ENCODE assay signal across 7 mouse cellular contexts in genomic region chr9:19621843-19622822, GRCm38 (mm10). TPM values are rescaled to one million over a fixed set of nuclear protein-coding genes. Genes with fewer than 3 reads are reported as not detected.
A peak's percentile ranks its signal among the peaks of the same experiment; 100 is the strongest.
DNase-seq lines count a peak whose midpoint lies in the region; ATAC-seq and TF ChIP-seq lines count a peak whose summit lies in the region.

TSS of gene Zfp317 (plus strand) at chr9:19622102.

- no peaks in the 10 kb centered on the region for H3K27me3 ChIP-seq in embryonic facial prominence, embryonic 10.5 days (replicated peaks; ENCODE audit: low read depth, poor library complexity, severe bottlenecking)
- H3K27me3 ChIP-seq in intestine, postnatal 0 days (replicated peaks; ENCODE audit: control insufficient read depth, insufficient read depth, low read length) = no peaks in the 10 kb centered on the region
- no peaks in the 10 kb centered on the region for H3K27me3 ChIP-seq in midbrain, embryonic 12.5 days
- H3K27me3 ChIP-seq in small intestine, adult 2 months (ENCODE audit: control insufficient read depth, insufficient read depth, low read length) = no peaks in the 10 kb centered on the region

- peak within 1 kb of the TSS; percentile 87 for H3K27ac ChIP-seq in embryonic facial prominence, embryonic 10.5 days (replicated peaks)
- peak within 1 kb of the TSS; percentile 84 for H3K27ac ChIP-seq in intestine, postnatal 0 days (ENCODE audit: low read depth, low read length)
- peak within 1 kb of the TSS; percentile 83 for H3K27ac ChIP-seq in midbrain, embryonic 12.5 days (replicated peaks)
- peak within 1 kb of the TSS; percentile 61 for H3K27ac ChIP-seq in small intestine, adult 2 months (ENCODE audit: insufficient read depth, low read depth, low read length)

- TF ChIP-seq POLR2A in small intestine, adult 2 months (IDR thresholded peaks at IDR 0.05; ENCODE audit: low read depth, low read length) = no peak

- H3K9me3 ChIP-seq in embryonic facial prominence, embryonic 10.5 days = no peaks in the 10 kb centered on the region
- H3K9me3 ChIP-seq in intestine, postnatal 0 days (ENCODE audit: control insufficient read depth) = no peaks in the 10 kb centered on the region
- H3K9me3 ChIP-seq in midbrain, embryonic 12.5 days = no peaks in the 10 kb centered on the region

- peak; percentile 85 for DNase-seq in adrenal gland, postnatal 10 days
- DNase-seq in embryonic facial prominence, embryonic 10.5 days (ENCODE audit: low spot score) = peak; percentile 88
- peak; percentile 100 for DNase-seq in gonadal fat pad, adult 2 months (ENCODE audit: low read depth)
- peak; percentile 86 for DNase-seq in left cerebral cortex, postnatal 4 days

- no peak for TF ChIP-seq CTCF in intestine, postnatal 0 days (IDR thresholded peaks at IDR 0.05; ENCODE audit: low read depth)
- no peak for TF ChIP-seq CTCF in small intestine, adult 2 months (IDR thresholded peaks at IDR 0.05; ENCODE audit: extremely low read depth, insufficient read length, insufficient replicate concordance, low read depth, low read length)

- intact Hi-C loops in left cerebral cortex, postnatal 4 days (cut with DNase I) = no loop called here

- peak within 1 kb of the TSS; percentile 63 for H3K4me2 ChIP-seq in intestine, postnatal 0 days (replicated peaks; ENCODE audit: low read depth)
- peak within 1 kb of the TSS; percentile 42 for H3K4me2 ChIP-seq in midbrain, embryonic 12.5 days (replicated peaks)

- 2% methylated on average over 35 of the region's 35 CpGs for WGBS in embryonic facial prominence, embryonic 10.5 days
- 1% methylated on average over 35 of the region's 35 CpGs for WGBS in intestine, postnatal 0 days
- 2% methylated on average over 35 of the region's 35 CpGs for WGBS in midbrain, embryonic 12.5 days
- WGBS in small intestine, adult 2 months = 1% methylated on average over 35 of the region's 35 CpGs

- H3K4me3 ChIP-seq in embryonic facial prominence, embryonic 10.5 days = peak within 1 kb of the TSS; percentile 66
- peak within 1 kb of the TSS; percentile 68 for H3K4me3 ChIP-seq in intestine, postnatal 0 days (ENCODE audit: low read depth, low read length)
- H3K4me3 ChIP-seq in midbrain, embryonic 12.5 days = peak within 1 kb of the TSS; percentile 57
- H3K4me3 ChIP-seq in small intestine, adult 2 months (ENCODE audit: low read depth, low read length) = peak within 1 kb of the TSS; percentile 65

- H3K9ac ChIP-seq in intestine, postnatal 0 days (ENCODE audit: low read depth, low read length) = peak within 1 kb of the TSS; percentile 50; the same call in 1 of the 2 replicates
- H3K9ac ChIP-seq in midbrain, embryonic 12.5 days (replicated peaks) = peak within 1 kb of the TSS; percentile 59

- H3K36me3 ChIP-seq in embryonic facial prominence, embryonic 10.5 days (replicated peaks) = peaks cover 25% of the 10 kb centered on the region
- peaks cover 11% of the 10 kb centered on the region; the same call in 1 of the 2 replicates for H3K36me3 ChIP-seq in intestine, postnatal 0 days (ENCODE audit: control insufficient read depth, insufficient read depth)
- H3K36me3 ChIP-seq in midbrain, embryonic 12.5 days = peaks cover 10% of the 10 kb centered on the region; the same call in 1 of the 2 replicates
- peaks cover 2% of the 10 kb centered on the region; the same call in 1 of the 2 replicates for H3K36me3 ChIP-seq in small intestine, adult 2 months (ENCODE audit: control insufficient read depth, insufficient read depth, low read length)

- no peaks in the 10 kb centered on the region for H3K4me1 ChIP-seq in embryonic facial prominence, embryonic 10.5 days
- H3K4me1 ChIP-seq in intestine, postnatal 0 days (replicated peaks; ENCODE audit: control insufficient read depth, insufficient read depth, low read length) = no peaks in the 10 kb centered on the region
- H3K4me1 ChIP-seq in midbrain, embryonic 12.5 days = no peaks in the 10 kb centered on the region
- H3K4me1 ChIP-seq in small intestine, adult 2 months (ENCODE audit: control insufficient read depth, insufficient read depth, insufficient read length, low read length) = no peaks in the 10 kb centered on the region

- ATAC-seq in intestine, postnatal 0 days = peak; percentile 99
- peak; percentile 96 for ATAC-seq in midbrain, embryonic 12.5 days (ENCODE audit: low FRiP score, low read depth)

RNA-seq across cellular contexts. Expression of gene Zfp317, which starts in this region (rescaled TPM):
- 10 to 100 TPM; 15.6 to 19.0 TPM for total RNA-seq in adrenal gland, postnatal 10 days (2021)
- 36.3 and 37.8 TPM in 2 replicates for polyA plus RNA-seq in embryonic facial prominence, embryonic 10.5 days (2016; fragmentation: Nextera tagmentation; extraction: Ambion mirVana)
- 8.9 and 9.7 TPM in 2 replicates for polyA plus RNA-seq in gonadal fat pad, adult 2 months (2012; rRNA removed)
- 8.2 and 9.1 TPM in 2 replicates for polyA plus RNA-seq in intestine, postnatal 0 days (2015; fragmentation: Nextera tagmentation; extraction: Ambion mirVana)
- total RNA-seq in left cerebral cortex, postnatal 4 days (2021) = 10 to 100 TPM; 26.7 to 28.0 TPM
- polyA plus RNA-seq in midbrain, embryonic 12.5 days (2016; fragmentation: Nextera tagmentation; extraction: Ambion mirVana) = 45.9 and 47.4 TPM in 2 replicates
- polyA plus RNA-seq in small intestine, adult 2 months (2012; rRNA removed) = 2.0 and 2.2 TPM in 2 replicates

Comparison
In these comparisons a context has a peak if more than half of its experiments do, and no peak if none do; other contexts are left out.
1. Peak in every context shown above with its lines: DNase-seq, ATAC-seq, H3K4me3 ChIP-seq and H3K27ac ChIP-seq.